ENCODE assay signal across 12 mouse cellular contexts in genomic region chr13:83727766-83728395, GRCm38 (mm10).
DNase-seq lines count a peak whose midpoint lies in the region; ATAC-seq and TF ChIP-seq lines count a peak whose summit lies in the region.
"Had no signal": no experiment of that assay in that cellular context is flagged by ENCODE, and none has a peak within 500 bp of the region (broad histone marks: within the 10 kb centered on the region; RNA-seq: fewer than 3 reads in every experiment).

No protein-coding gene starts in this region.

- intact Hi-C loops in left cerebral cortex, adult 2 months (cut with DNase I) = loop anchor here (5.0 to 10.0 kb wide), 6 partner anchors 329 to 884 kb away; partner anchors contain the start of gene Tmem161b
- intact Hi-C loops in left cerebral cortex, postnatal 14 days (cut with DNase I) = loop anchor here (5.0 kb wide), 1 partner anchor 329 kb away; no protein-coding TSS in a partner anchor

- peak overlapping the region; percentile 37 for H3K9ac ChIP-seq in embryonic facial prominence, embryonic 11.5 days (replicated peaks; ENCODE audit: low read length)
- peak overlapping the region; percentile 100 for H3K9ac ChIP-seq in hindbrain, embryonic 12.5 days
- peak overlapping the region; percentile 100 for H3K9ac ChIP-seq in neural tube, embryonic 13.5 days

- no peaks in the 10 kb centered on the region for H3K4me1 ChIP-seq in embryonic facial prominence, embryonic 11.5 days (ENCODE audit: control insufficient read depth, insufficient read depth, low read length)
- H3K4me1 ChIP-seq in hindbrain, embryonic 12.5 days = no peaks in the 10 kb centered on the region
- no peaks in the 10 kb centered on the region for H3K4me1 ChIP-seq in neural tube, embryonic 13.5 days (replicated peaks)

- H3K4me3 ChIP-seq in left cerebral cortex, adult 2 months = peak overlapping the region; percentile 83
- H3K4me3 ChIP-seq in embryonic facial prominence, embryonic 11.5 days (ENCODE audit: low read depth, low read length) = peak overlapping the region; percentile 28
- H3K4me3 ChIP-seq in hindbrain, embryonic 12.5 days = peak overlapping the region; percentile 84
- peak overlapping the region; percentile 84 for H3K4me3 ChIP-seq in neural tube, embryonic 13.5 days
- H3K4me3 ChIP-seq: erythroblast, embryonic 14.5 days; heart, adult 2 months had no signal

- no peak overlapping the region for H3K4me2 ChIP-seq in embryonic facial prominence, embryonic 11.5 days (ENCODE audit: low read depth, low read length)
- H3K4me2 ChIP-seq in hindbrain, embryonic 12.5 days (replicated peaks) = peak overlapping the region; percentile 69
- peak overlapping the region; percentile 69 for H3K4me2 ChIP-seq in neural tube, embryonic 13.5 days

- peaks cover 48% of the 10 kb centered on the region for H3K27me3 ChIP-seq in embryonic facial prominence, embryonic 11.5 days (ENCODE audit: control insufficient read depth, insufficient read depth, low read length)
- H3K27me3 ChIP-seq in hindbrain, embryonic 12.5 days = peaks cover 11% of the 10 kb centered on the region; the same call in 1 of the 2 replicates
- H3K27me3 ChIP-seq in neural tube, embryonic 13.5 days = no peaks in the 10 kb centered on the region

- no peaks in the 10 kb centered on the region for H3K9me3 ChIP-seq in embryonic facial prominence, embryonic 11.5 days (replicated peaks; ENCODE audit: control insufficient read depth, low read length)
- H3K9me3 ChIP-seq in hindbrain, embryonic 12.5 days (replicated peaks) = no peaks in the 10 kb centered on the region
- no peaks in the 10 kb centered on the region for H3K9me3 ChIP-seq in neural tube, embryonic 13.5 days

- peak overlapping the region; percentile 99 for H3K27ac ChIP-seq in left cerebral cortex, adult 2 months
- no peak overlapping the region for H3K27ac ChIP-seq in embryonic facial prominence, embryonic 11.5 days (replicated peaks; ENCODE audit: low read depth, low read length)
- peak overlapping the region; percentile 100 for H3K27ac ChIP-seq in hindbrain, embryonic 12.5 days
- H3K27ac ChIP-seq in neural tube, embryonic 13.5 days (replicated peaks) = peak overlapping the region; percentile 100
- H3K27ac ChIP-seq: heart, adult 2 months; macrophage had no signal

- ATAC-seq in embryonic facial prominence, embryonic 11.5 days (replicated peaks; ENCODE audit: insufficient number of reproducible peaks, low FRiP score, low TSS enrichment, low read depth) = no peak
- no peak for ATAC-seq in hindbrain, embryonic 12.5 days (ENCODE audit: low FRiP score)
- no peak for ATAC-seq in neural tube, embryonic 13.5 days (ENCODE audit: low read depth)
- ATAC-seq in granulocyte monocyte progenitor cell, adult 5-6 weeks (replicated peaks; ENCODE audit: poor library complexity, severe bottlenecking) = no peak

- no peak for TF ChIP-seq CTCF in left cerebral cortex, adult 2 months (IDR thresholded peaks at IDR 0.05)

- H3K36me3 ChIP-seq in embryonic facial prominence, embryonic 11.5 days (replicated peaks; ENCODE audit: control insufficient read depth, insufficient read depth, low read depth, low read length) = no peaks in the 10 kb centered on the region
- H3K36me3 ChIP-seq in hindbrain, embryonic 12.5 days = no peaks in the 10 kb centered on the region; the same call in none of the 2 replicates
- H3K36me3 ChIP-seq in neural tube, embryonic 13.5 days = peaks cover 2% of the 10 kb centered on the region; the same call in 1 of the 2 replicates

- 8% methylated on average over 9 of the region's 9 CpGs for WGBS in embryonic facial prominence, embryonic 11.5 days
- 2% methylated on average over 9 of the region's 9 CpGs for WGBS in hindbrain, embryonic 12.5 days
- WGBS in neural tube, embryonic 13.5 days = 4% methylated on average over 9 of the region's 9 CpGs

- no peak for DNase-seq in left cerebral cortex, adult 2 months (ENCODE audit: extremely low spot score in 1 of 2, low spot score in 2 of 2)
- DNase-seq in left cerebral cortex, postnatal 14 days (ENCODE audit: low spot score in 2 of 2) = no peak
- peak; percentile 1 for DNase-seq in embryonic facial prominence, embryonic 11.5 days (ENCODE audit: low spot score)
- no peak for DNase-seq in spleen, postnatal 14 days (ENCODE audit: low spot score in 2 of 2)
- DNase-seq: heart, adult 2 months; kidney, postnatal 36 days; thymus, postnatal 25 days had no signal

Comparison
In these comparisons a context has a peak if more than half of its experiments do, and no peak if none do; other contexts are left out.
1. H3K4me3 ChIP-seq: peak in every context shown above with its lines; median percentile 84 in hindbrain, embryonic 12.5 days; 84 in neural tube, embryonic 13.5 days; 83 in left cerebral cortex, adult 2 months; 28 in embryonic facial prominence, embryonic 11.5 days.
2. H3K9ac ChIP-seq: peak in every context shown above with its lines; median percentile 100 in hindbrain, embryonic 12.5 days; 100 in neural tube, embryonic 13.5 days; 37 in embryonic facial prominence, embryonic 11.5 days.